Mouse (Mus musculus): ENCODE measurements around the gene Frs3.

DNA sequence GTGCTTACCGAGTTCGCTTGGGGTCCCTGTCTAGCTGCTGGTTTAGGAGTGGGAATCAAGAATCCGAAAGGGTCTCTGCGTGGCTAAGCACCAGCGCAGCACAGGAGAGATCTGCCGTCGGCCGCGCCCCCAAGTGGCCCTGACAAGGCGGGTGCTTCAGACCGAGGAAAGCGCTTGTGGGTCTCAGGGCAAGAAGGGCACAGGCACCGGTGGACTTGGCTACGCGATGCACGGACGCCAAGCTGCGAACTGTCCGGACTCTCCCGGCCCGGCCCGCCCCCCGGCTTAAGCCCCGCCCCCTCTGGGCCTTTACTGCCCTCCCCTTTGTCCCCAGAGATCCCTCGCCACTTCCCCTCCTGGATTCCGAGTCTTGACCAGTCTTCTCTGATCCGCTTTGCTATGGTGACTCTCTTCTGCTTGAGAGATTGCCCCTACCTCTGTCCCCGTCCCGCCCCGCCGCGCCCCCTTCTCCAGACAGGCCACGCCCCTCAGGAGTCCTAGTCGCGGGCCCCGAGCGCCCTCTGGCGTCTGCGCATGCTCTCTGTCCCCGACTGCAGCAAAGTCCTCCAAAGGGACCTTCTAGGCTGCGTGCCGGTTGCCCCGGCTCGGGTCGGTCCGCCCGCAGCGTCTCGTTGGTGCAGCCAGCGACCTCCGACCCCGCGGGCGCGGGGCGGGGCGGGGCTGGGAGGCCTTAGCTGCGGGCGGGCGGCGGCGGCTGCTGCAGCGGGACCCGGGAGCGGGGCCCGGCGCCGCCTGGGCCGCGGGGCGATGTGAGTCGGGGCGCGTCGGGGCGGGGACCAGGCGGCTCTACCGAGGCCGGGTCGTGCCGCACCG lies 5.9 kb downstream of the Frs3 start, which contains the start of gene Prickle4:
- TF ChIP-seq CTCF (IDR thresholded peaks at IDR 0.05; ENCODE audit: low read depth) (peak; percentile 93), EP300 (IDR thresholded peaks at IDR 0.05; ENCODE audit: low read depth) (no peak)

Data from liver, embryonic 14.5 days (tissue).